Mouse (Mus musculus) heart, adult 2 months (tissue): ENCODE results near the gene Acly.

Experiments used
- CTCF ChIP-seq: fragments of 200-600 bp; IDR thresholded peaks from 2 replicates; pipeline ENCODE4 v1.8.1; 2022; ENCODE audit warnings: antibody characterized with exemption, mild to moderate bottlenecking, moderate library complexity
- EP300 ChIP-seq: fragments of 200-500 bp; IDR thresholded peaks from 2 replicates; pipeline ENCODE4 v1.6.1; 2011; ENCODE audit warnings: low read depth, low read length, control low read depth; ENCODE audit not compliant: insufficient read depth
- POLR2A ChIP-seq: fragments of 200-500 bp; IDR thresholded peaks from 2 replicates; pipeline ENCODE4 v1.6.1; 2011; ENCODE audit warnings: mild to moderate bottlenecking, low read depth, low read length, control low read depth; ENCODE audit not compliant: insufficient read depth

- no peak for TF ChIP-seq POLR2A
- no peak for TF ChIP-seq CTCF
- no peak for TF ChIP-seq EP300
Measured at GRCm38 (mm10) chr11:100457711-100458110, 70.1 kb downstream of the Acly start.
